Mouse (Mus musculus) ES-CJ7 (cell line): Measurements from ENCODE around the gene Armh3.
"Not testable (repeated sequence)": the region's sequence is repeated elsewhere in the genome, so short reads cannot be mapped to it uniquely, and the experiment has no call there.

Source experiments
- DNase-seq: peaks from one replicate; pipeline ENCODE4 v3.0.0; 2011; ENCODE audit warnings: low read depth, low spot score

Gene Armh3

DNA sequence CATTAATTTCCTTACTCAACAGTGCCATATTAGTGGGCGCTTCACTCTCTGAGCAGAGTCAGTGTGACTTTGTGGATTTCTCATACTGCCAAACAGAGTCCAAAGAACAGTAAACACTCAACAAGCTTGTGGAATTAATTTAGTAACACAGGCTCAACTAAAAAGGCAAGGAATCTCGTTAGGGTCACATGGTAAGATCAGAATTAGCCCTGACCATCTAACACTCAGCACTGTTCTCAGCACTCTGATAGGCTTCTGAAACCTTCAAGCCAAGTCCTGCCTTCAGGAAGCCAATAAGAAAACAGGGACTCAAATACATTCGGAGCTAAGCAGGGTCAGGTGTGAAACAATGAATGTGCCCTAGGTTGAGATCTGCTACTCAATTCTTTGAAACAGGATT lies 172.1 kb downstream of the Armh3 start:
- no peak for DNase-seq

DNA sequence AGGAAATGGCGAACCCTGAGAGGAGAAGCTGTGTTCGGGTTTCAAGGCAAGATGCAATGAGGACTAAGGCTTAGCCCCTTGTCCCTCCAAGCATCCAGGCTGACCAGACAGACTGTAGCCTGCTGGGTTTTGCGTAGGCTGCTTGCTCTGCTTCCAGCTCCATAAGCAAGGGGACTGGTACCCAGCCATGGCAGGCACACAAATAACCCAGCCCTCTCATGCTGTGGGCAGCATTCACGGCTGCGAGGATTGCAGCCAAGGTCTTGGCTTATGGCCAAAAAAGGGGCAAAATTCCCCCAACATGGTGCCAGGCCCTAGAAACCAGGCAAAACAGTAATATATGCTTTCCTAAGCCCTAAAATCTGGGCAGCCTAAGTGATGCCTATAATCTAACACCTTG lies 176.5 kb downstream of the Armh3 start:
- DNase-seq, result no peak

DNA sequence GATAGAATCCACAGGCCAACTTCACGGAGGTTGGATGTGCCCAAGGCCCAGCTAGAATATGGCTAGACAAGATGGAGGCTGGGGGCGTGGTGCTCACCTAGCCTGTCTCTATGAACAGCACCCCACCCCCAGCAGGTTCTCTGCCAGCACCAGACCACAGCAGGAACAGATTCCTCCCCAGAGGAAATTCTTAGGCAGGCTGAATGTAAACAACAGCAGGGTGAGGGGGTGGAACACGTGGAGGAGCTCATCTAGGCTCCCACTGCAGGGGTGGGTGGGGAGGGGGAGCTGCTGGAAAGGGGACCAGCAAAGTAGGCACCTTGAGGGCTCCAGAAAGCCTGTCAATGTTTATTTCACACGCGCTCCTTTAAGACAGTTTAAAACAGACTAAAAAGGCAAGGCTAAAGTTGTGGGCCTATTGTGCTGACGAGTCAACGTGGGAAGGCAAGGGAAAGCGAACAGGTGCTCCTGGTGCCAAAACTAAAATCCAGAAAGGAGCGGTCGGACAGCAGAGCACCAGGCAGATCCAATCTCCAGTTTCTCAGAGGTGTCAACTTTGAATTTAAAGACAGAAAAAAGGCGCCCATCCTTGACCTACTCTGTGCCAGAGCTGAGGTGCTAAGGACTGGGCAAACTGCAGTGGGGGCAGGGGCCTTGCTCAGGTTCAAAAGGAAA lies 180.3 kb downstream of the Armh3 start:
- peak; percentile 31 for DNase-seq

DNA sequence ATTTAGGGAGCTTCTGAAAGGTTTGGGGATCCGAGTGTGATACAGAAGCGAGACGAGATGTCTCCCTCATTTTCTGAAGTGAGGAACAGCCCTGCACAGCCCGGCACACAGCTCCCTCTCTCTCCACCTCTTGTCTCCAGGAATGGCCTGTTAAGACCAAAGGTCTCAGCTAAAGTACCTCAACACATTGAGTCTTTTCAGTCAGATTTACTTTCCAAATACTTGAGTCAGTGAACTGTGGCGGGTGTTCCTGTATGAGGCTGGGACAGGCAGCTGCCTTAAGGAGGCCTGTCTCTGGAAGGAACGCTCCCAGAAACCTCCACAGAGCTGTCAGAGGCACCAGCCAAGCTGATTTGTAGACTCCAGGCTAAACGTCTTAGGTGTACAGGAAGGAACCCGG lies 181.6 kb downstream of the Armh3 start:
- DNase-seq, result no peak

DNA sequence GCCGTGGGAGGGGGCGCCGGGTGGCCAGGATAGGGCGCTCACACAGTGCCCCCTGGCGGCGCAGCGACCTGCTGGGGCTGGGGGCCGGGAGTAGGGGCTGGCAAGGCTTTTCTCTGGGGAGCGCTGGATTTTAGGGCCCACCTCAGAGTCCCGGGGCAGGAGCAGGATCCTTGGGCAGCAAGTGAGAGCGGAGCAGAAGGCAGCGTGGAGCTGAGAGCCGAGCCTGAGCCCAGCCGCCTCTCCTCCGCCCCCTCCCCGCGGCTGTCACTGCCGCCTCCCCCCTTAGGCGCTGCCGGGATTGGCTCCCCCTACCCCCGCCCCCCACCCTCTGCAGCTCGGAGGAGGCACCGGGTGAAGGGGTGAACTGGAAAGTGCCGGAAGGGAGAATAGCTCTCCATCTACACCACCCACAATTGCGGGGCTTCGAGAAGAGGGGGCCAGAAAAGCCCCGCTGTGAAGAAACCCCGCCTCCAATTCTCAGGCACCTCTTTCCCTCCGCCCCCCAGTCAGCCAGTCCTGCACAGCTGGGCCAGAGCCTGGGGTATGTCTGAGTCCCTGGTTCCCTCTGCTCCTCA lies 182.4 kb downstream of the Armh3 start, which contains the start of gene Kcnip2:
Gene Kcnip2 (minus strand): TSS at position 231 of the 575 bp plus-strand sequence.
- DNase-seq, result no peak

DNA sequence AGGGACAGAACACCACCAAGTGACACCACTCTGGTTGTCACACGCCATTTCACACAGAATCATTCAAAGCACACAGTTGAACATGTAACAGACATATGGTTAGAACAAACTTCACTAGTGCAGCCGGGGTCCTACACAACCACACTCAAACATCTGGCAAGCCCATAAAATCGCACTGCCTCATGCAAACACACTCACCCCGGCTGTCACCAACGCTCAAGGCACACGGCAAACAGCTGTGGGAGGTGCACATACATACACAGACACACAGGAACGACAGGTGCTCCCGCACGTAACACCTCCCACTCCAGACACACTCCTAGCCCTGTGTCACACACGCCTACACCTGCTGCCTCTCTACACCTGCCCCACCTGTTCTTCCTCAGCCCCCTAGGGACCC lies 183.1 kb downstream of the Armh3 start:
- no peak for DNase-seq

DNA sequence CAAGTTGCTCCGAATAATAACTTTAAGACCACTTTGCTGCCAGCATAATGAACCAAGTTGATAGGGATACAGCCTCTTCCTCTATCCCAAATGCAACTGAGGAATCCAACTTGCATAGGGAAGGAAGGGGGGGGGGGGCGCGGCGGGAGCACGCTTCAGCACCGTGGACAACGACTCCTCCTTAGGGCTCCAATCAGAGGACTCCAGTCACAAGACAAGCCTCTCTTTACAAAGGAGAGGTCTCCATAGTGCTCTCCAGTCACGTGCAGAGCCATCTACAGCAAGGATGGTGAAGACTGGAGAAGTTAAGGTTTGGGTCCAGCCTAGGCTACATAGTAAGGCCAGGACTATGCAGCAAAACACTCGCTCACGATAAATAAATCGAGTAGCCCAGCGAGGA lies 184.5 kb downstream of the Armh3 start:
- peak; percentile 89 for DNase-seq

DNA sequence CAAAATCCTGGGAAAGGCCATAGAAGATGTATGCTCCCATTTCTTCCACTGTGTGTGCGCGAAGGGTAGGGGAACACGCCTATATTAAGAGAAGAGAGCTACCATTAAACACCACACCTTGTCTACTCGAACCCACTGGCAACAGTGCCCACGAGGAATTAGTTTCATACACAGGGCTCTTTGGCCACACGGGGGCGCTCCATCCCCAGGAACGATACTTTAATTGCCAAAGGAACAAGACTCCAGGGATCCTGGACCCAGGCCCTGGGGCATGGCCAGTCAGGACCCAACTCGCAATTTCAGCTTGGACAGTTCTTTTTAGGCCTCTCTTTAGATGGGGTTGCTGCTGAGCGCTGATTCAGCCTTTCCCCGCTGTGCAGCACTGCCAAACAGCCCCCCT lies 185.0 kb downstream of the Armh3 start:
- DNase-seq, result peak; percentile 80

DNA sequence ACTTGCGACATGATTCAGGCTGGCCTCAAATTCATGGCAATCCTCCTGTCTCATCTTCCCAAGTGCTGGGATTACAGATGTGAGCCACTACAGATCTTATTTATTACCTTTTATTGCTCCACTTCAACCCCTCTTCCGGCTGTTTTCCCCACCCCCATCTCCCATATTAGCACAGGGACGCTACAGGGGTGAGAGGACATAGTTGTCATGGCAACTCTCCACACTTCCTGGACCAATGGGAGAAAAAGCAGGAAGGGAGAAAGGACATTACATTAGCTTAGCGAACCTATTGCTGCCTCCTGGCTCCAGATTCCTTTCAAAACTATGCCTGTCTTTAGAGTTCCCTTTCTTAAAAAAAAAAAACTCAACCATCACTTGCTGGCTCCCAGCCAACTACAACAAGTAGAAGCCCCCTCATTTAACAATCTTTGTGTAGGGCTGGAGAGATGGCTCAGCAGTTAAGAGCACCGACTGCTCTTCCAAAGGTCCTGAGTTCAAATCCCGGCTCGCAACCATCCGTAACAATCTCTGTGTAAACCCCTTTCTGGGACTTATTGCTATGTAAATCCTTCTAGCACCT lies 185.5 kb downstream of the Armh3 start:
- no peak for DNase-seq

DNA sequence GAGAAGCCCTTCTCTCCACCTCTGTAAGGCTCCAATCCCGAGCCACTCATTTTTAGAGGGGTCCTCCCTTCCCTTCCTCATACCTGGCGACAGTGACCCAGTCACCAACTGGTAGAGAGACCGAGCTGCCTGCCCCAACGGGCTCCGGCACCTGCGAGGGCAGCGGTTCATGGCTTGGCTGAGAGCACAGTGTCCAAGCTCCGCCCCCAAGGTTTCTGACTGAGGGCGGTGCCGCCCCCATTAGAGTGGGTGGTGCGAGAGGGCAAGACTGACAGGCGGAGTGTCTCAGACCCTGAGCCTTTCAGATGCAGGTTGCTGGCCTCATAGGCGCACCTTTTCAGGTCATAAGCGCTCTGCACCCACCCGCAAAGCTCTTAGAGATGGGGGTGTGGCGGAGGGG lies 186.2 kb downstream of the Armh3 start:
- DNase-seq, result peak; percentile 84

DNA sequence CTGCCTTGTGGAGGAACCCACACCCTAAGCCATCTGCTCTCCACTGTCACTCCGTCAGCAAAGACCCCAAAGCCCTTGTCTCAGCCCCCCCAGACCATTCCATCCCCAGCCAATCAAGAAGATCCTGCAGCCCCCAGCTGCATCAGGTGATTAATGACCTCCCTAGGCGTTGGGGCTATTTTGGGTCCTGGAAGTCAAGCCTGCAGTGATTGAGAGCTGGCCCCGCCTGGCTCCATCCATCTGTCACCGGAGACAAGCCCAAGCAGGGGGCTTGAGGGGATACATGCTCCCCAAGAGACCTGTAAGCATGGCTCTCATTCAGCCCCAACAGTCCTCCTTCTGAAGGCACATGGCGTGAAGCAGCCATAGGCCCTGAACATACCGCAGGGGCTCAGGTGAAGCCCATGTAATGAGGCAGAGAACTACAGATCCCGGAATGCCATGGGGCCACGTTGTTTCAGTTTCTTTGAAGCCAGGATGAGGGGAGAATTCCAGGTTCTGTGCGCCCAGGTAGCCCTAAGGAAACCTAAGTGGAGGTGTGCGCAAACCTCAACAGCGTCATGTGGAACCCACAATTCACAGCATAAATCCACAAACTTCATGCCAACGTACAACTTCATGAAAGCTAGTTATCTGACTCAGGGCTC lies 187.1 kb downstream of the Armh3 start:
- no peak for DNase-seq

DNA sequence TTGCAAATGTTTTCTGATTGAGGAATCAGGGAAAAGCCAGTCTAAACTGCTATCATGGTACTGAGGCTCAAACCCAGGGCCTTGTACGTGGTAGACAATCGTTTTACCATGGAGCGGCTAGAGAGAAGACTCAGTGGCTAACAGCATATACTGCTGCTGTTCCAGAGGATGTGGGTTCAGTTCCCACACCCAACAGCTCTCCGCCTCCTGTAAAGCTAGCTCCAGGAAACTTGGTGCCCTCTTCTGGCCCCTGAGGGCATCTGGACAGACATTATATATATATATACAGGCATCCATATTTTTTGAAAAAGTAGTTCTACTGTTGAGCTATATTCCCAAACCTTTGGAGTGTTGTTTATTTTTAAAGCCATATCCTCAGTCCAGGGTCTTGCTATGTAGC lies 190.6 kb downstream of the Armh3 start:
- no peak for DNase-seq

DNA sequence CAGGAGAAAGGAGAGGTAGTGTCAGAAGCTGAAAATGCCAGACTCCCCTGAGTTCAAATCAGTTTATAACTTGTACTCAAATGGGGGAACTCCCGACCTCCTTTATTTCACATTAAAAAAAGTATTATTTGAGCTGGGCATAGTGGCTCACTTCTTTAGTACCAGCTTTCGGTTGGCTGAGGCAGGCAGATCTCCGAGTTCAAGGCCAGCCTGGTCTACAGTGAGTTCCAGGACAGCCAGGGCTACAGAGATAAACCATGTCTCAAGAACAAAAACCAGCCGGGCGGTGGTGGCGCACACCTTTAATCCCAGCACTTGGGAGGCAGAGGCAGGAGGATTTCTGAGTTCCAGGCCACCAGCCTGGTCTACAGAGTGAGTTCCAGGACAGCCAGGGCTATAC lies 192.5 kb downstream of the Armh3 start:
- DNase-seq, result not testable (repeated sequence)

DNA sequence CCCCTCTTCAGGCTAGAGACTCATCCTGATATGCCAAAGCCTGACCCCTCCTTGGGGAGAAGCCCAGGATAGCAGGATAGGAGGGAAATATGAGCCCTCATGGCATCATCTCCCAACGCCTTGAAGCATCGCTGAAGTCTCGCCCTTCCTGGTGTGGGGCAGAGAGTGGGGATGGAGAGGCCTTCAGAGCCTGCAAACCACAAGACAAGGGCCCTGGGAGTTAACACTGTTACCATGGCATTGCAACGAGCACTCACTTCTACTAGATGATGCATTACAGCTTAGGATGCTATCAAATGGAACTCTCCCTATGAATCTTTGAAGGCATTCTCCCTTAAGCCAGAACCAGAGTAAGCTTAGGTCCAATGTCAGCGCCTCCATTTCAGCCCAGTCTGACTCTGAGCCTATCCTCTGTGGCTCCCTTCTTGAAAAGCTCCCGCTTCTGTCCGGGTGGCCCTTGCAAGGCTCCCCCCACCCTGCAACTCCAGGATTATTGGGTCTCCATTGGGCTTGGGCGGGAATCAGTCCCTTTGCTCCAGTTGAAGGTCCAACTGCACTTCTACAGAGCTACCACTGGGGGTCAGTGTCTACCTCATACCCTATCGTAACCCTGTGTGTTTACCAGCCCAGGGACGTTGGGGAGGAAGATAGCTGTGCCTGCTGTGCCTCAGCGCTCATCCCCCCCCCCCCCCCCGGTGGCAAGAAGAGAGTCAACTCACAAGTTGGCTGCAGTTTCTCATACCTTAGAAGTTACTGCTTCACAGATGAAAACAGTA lies 193.5 kb downstream of the Armh3 start:
- DNase-seq, result peak; percentile 73

DNA sequence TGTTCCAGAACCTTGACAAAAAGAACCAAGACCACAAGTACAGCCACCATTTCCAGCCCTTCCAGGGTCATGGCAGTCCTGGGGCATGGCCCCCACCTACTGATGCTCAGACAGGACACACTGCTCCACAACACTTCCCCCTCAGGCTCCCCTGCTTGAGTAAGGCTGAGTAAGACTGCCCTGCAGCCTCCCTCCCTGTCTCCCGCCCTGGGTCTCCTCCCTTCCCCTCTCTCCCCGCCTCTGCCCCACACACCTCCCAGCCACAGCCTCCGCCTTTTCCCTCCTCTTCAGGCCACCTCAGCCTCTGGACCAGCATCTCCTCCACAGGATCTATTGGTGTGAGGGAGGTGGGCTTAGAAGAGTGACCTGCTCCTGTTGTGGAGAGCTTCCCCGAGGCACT lies 194.9 kb downstream of the Armh3 start:
- no peak for DNase-seq

DNA sequence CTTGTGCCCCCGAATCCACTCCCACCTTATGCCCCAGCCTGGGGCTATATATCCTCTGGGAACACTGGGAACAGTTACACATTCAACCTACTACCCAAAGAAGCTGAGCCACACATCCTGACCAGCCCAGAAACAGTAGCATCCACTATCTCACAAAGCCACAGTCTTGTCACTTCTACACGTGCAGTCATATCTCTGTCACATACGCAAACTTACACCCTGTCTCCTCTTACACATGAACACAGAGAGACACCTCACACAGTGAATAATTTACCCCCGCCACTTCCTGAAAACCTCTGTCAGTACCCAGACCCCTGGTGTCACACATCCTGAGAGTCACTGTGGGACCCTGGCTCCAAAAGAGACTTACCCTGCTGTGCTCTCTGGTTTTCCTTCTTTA lies 195.6 kb downstream of the Armh3 start:
- no peak for DNase-seq

DNA sequence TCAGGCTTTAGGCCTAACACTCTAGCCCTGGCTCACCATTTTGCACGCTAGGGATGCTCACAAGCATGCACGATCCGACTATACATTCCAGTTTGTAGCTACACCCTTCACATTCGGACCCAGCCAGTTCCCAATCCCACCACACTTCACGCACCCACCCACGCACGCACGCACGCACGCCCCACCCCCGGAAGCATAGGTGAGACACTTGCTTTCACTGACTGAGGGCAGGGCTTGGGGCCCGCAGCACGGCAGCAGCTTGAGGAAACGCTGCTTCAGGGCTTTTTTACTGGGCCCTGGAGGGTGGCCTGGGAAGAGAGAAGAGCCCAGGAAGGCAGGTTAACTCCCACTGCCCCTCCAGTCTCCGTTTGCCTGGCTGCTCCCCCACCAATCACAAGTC lies 201.4 kb downstream of the Armh3 start:
- DNase-seq, result peak; percentile 67

DNA sequence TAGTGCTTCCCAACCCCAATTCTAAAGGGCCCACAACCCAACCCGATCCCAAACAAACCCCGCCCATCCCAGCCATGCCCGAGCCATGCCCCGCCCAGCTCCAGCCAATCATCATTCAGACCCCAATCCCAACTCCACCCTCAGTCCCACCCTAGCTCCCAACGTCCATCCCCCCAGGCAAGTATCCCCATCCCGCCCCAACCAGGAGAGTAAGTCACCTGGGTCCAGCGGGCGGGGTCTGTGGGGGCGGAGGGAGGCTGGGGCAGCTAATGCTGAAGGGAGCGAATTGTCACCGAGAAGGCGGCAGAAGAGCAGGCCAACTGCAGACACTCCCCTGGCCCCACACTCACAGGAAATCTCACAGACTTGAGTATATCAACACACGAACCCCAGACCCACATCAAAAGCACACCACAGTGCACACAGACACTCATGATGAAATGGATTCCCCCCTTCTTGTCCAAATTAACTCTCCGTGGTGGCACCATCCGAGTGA lies 202.2 kb downstream of the Armh3 start:
- peak; percentile 93 for DNase-seq

DNA sequence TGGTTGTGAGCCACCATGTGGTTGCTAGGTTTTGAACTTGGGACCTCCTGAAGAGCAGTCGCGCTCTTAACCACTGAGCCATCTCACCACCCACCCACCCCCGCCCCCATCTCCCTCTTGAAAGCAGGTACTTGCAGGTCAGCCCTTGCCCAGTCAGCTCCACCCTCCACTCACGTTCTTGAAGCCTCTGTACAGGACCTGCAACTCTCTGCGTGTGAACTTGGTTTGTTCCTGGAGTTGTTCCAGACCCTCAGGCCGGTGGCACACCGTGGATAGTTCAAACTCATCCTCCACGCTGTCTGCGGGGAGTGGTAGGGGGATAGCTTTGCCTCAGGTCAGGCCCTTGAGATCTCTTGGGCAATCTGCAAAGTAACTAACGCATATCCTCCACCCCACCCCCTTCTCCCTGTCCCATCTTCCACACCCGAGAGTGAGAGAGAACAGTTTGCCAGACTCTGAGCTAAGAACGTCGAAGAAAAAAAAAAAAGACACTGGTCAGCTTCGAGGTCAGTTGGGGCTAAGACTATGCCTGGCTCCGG lies 202.8 kb downstream of the Armh3 start:
- DNase-seq, result peak; percentile 46

DNA sequence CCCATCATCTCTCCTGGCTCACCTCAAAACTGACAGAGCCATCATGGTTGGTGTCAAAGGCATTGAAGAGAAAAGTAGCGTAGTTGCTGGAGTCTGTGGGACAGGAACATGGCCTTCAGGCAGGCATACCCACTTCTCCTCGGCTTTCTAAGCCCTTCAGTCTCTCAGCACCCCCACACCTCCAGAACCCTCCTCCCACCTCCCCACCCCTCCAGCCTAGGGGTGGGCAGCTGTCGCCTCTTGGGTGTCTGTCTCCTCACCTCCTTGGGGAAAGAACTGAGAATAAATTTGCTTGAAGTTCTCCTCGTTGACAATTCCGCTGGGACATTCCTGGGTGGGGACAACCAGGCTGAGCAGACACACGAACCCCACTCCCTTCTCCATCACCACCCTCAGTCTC lies 203.6 kb downstream of the Armh3 start:
- DNase-seq, result no peak

DNA sequence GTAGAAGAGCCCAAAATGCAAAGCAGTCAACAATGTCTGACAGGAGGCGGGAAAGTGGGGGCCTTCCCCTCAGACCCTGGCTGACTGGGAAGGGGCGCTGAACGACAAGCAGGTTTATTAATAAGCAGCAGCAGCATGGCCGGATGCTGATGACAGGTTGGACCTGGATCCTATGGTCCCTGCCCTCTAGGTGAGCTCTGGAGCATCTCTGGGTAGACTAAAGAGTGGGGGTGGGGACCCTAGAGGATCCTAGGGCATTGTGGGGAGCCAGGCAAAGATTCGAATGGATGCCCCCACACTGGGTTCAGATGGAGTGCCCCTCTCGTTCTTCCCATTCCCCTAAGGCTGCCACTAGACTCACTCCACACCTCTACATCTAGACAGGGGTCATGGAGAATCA lies 205.9 kb downstream of the Armh3 start:
- DNase-seq, result no peak
